Mouse (Mus musculus) kidney, postnatal 0 days (tissue): ENCODE measurements at regions not wholly inside any gene's neighbourhood (a gene's known extent, or its start where the extent isn't known, plus 50 kb on each side); places are given as distances from the start of the nearest gene placed in this dataset.

Experiments used
- ATAC-seq: fragments of 200-750 bp; cut with Nextera tagmentation; replicated peaks from 2 replicates; pipeline ENCODE4 v1.8.0; 2017; ENCODE audit warnings: low read depth, moderate number of reproducible peaks, moderate TSS enrichment, moderate library complexity; ENCODE audit not compliant: low FRiP score
- DNase-seq: peaks from one replicate; pipeline ENCODE4 v3.0.0-alpha.2; 2016; ENCODE audit warnings: low spot score
- H3K27ac ChIP-seq: fragments of 300-500 bp; sonication (generic); 2 replicates; pipeline ENCODE4 v1.5.1; 2014; ENCODE audit warnings: mild to moderate bottlenecking
- H3K27me3 ChIP-seq: fragments of 300-500 bp; sonication (generic); 2 replicates; pipeline ENCODE4 v1.6.1; 2014; ENCODE audit warnings: low read length, mixed read lengths; ENCODE audit not compliant: insufficient read depth
- H3K36me3 ChIP-seq: fragments of 300-500 bp; sonication (generic); 2 replicates; pipeline ENCODE4 v1.6.1; 2014; ENCODE audit warnings: low read length, mixed read lengths; ENCODE audit not compliant: insufficient read depth
- H3K4me1 ChIP-seq: fragments of 300-500 bp; sonication (generic); replicated peaks from 2 replicates; pipeline ENCODE4 v1.6.1; 2014; ENCODE audit warnings: antibody characterized with exemption, low read length, mixed read lengths; ENCODE audit not compliant: insufficient read depth
- H3K4me2 ChIP-seq: fragments of 300-500 bp; sonication (generic); 2 replicates; pipeline ENCODE4 v1.6.1; 2014; ENCODE audit warnings: mild to moderate bottlenecking, low read length, moderate library complexity, mixed read lengths
- H3K4me3 ChIP-seq: fragments of 300-500 bp; sonication (generic); replicated peaks from 2 replicates; pipeline ENCODE4 v1.5.1; 2014; ENCODE audit warnings: low read depth, low read length
- H3K9ac ChIP-seq: fragments of 300-500 bp; sonication (generic); 2 replicates; pipeline ENCODE4 v1.6.1; 2014; ENCODE audit warnings: low read depth, low read length
- H3K9me3 ChIP-seq: fragments of 300-500 bp; sonication (generic); replicated peaks from 2 replicates; pipeline ENCODE4 v1.6.1; 2016; ENCODE audit warnings: low read length, inconsistent platforms, mixed read lengths
- CTCF ChIP-seq: IDR thresholded peaks from 2 replicates; pipeline ENCODE4 v1.5.1; 2016; ENCODE audit warnings: antibody characterized with exemption, low read depth, mild to moderate bottlenecking, moderate library complexity
- WGBS: fragments of 180-500 bp; shearing (Covaris S2); extraction: QIAGEN DNeasy Blood & Tissue Kit; methylation state at CpG from one replicate; pipeline ENCODE4 v1.1.7; 2014; 5-methylcytosine and 5-hydroxymethylcytosine counted together

DNA sequence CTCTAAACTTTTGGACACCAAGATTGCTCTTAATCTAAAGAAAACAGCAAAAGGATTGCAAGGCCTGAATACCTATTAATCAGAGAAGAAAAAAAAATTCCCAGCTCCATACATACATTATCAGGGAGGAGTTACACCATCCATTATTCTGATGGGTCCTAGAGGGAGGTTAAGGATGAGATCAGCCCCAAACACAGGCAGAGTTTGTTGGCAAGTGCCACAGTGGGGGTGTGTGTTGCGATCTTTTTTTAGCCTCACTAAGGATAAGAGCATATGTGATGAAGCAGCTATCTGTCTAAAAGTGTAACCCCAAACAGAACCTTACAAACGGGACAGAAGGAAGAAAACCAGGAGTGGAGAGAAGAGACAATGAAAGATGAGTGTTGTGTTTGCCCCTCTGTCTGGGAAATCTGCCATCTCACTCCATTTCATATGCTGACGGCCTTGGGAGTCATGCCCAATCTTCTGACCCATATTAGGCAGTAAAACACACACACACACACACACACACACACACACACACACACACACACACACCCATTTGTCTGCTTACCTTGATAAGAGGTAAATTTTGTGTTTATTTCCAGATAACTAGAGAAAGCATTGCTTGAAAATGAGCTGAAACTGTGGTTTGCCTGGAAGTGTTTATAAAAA lies 61.4 kb upstream of the Adamts9 start:
- ATAC-seq (no peak), DNase-seq (no peak)
- no peaks in the 10 kb centered on the region for H3K36me3 ChIP-seq
- no peaks in the 10 kb centered on the region for H3K9me3 ChIP-seq
- H3K9ac ChIP-seq: no peak overlapping the region
- H3K27me3 ChIP-seq: no peaks in the 10 kb centered on the region
- no peak overlapping the region for H3K4me2 ChIP-seq
- H3K4me1 ChIP-seq: no peaks in the 10 kb centered on the region
- no peak overlapping the region for H3K27ac ChIP-seq
- no peak overlapping the region for H3K4me3 ChIP-seq
- 57% methylated on average over 3 of the region's 3 CpGs for WGBS
- TF ChIP-seq CTCF: no peak

DNA sequence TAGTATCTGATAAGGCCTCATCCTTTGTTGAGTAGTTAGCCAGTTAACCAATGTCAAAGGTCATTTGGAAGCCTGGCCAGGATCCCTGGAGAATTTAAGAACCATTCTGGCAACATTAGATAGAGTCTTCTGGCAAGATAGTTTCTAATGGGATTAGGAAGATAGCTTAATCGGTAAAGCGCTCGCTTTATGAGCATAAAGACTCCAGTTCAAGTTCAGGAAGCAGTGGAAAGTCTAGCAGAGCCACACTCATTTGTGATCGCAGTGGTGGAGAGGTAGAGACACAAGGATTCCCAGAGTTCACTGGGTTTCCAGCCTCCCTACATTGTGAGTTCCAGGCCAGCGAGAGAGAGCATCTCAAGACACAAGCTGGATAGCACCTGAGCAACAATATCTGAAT lies 60.5 kb upstream of the Adamts9 start:
- H3K9me3 ChIP-seq: no peaks in the 10 kb centered on the region
- H3K36me3 ChIP-seq: no peaks in the 10 kb centered on the region
- DNase-seq (no peak), ATAC-seq (no peak)
- no peak overlapping the region for H3K4me2 ChIP-seq
- no peak for TF ChIP-seq CTCF
- no peak overlapping the region for H3K9ac ChIP-seq
- H3K4me3 ChIP-seq: no peak overlapping the region
- H3K4me1 ChIP-seq: no peaks in the 10 kb centered on the region
- no peak overlapping the region for H3K27ac ChIP-seq
- no peaks in the 10 kb centered on the region for H3K27me3 ChIP-seq
- WGBS: 94% methylated on average over 5 of the region's 5 CpGs

DNA sequence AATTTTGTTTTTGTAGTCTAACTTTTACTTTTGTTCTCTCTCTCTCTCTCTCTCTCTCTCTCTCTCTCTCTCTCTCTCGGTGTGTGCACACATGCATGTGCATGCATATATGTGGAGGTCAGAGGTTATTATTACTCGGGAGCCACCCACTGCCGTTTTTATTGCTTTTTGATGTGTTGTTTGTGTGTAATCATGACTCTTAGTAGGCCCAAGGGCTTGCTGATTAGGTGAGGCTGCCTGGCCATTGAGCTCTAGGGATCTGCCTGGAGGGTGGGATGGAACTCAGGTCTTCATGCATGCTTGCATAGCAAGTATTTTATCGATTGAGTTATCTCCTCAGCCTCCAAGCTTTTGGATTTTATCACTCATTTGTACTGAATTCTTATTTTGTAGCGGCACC lies 50.4 kb upstream of the Adamts9 start:
- WGBS: 79% methylated on average over 5 of the region's 5 CpGs
- Histone ChIP-seq H3K4me3 (no peak overlapping the region), H3K4me1 (no peaks in the 10 kb centered on the region), H3K36me3 (no peaks in the 10 kb centered on the region), H3K9ac (no peak overlapping the region), H3K27me3 (no peaks in the 10 kb centered on the region), H3K9me3 (no peaks in the 10 kb centered on the region), H3K27ac (no peak overlapping the region), H3K4me2 (no peak overlapping the region)
- ATAC-seq (no peak), DNase-seq (no peak)
- TF ChIP-seq CTCF: no peak
